Mouse (Mus musculus): ENCODE data around the gene Exoc2. TPM values are rescaled to one million over a fixed set of nuclear protein-coding genes. Genes with fewer than 3 reads are reported as not detected.

Exoc2 gene
- total and polyA plus RNA-seq, 3 experiments, result 22.1 to 26.0 TPM; not detected in 1

DNA sequence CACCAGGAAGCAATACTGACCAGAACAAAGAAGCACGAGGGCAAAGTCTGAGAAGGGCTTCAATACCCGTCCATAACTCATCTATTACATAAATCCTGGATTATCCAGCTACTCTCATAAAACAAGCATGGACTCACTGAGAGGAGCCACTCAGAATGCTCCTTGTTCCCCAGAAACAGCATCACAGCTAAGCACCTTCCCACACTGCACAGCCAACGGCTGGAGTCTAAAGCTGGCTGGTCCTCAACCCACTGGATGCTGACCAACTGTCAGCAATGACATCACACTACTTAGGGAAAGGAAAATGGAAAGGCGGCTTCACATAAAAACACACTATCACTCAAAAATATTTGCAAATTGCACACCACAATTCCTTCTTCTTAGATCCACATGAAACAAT, 5.6 kb downstream of the Exoc2 start:
- Histone ChIP-seq H3K36me3 (ENCODE audit: control insufficient read depth in 1 of 2, insufficient read depth in 2 of 2, low read length in 2 of 2) (peaks cover 0 to 25% of the 10 kb centered on the region in 2 experiments; a peak in 2 of 4 replicates), H3K79me2 (ENCODE audit: control insufficient read depth, insufficient read depth, low read length, poor library complexity) (peaks cover 38% of the 10 kb centered on the region), H3K27ac (ENCODE audit: control insufficient read depth, low read depth, low read length) (no peak overlapping the region), H3K9ac (ENCODE audit: control insufficient read depth, low read depth, low read length, poor library complexity, severe bottlenecking) (no peak overlapping the region), H3K9me3 (replicated peaks; ENCODE audit: insufficient read depth, low read length) (no peaks in the 10 kb centered on the region), H3K4me1 (ENCODE audit: control insufficient read depth in 1 of 2, insufficient read depth in 2 of 2, low read length in 2 of 2) (peaks cover 10 to 16% of the 10 kb centered on the region in 2 experiments), H3K27me3 (ENCODE audit: control insufficient read depth in 1 of 2, insufficient read depth in 2 of 2, low read length in 2 of 2) (no peaks in the 10 kb centered on the region), H3K4me3 (ENCODE audit: control insufficient read depth in 1 of 2, insufficient read depth in 1 of 2, low read depth in 2 of 2, low read length in 2 of 2) (no peak overlapping the region)
- DNase-seq (ENCODE audit: low read depth, low spot score), result no peak
- TF ChIP-seq UBTF (IDR thresholded peaks at IDR 0.05; ENCODE audit: borderline replicate concordance, insufficient read depth, low read depth, low read length) (no peak), ELF1 (IDR thresholded peaks at IDR 0.05; ENCODE audit: low read depth, low read length) (no peak), JUND (IDR thresholded peaks at IDR 0.05; ENCODE audit: low read depth, low read length) (no peak), MAX (IDR thresholded peaks at IDR 0.05; ENCODE audit: low read length) (no peak), CHD1 (IDR thresholded peaks at IDR 0.05; ENCODE audit: low read depth, low read length) (no peak), ZC3H11A (IDR thresholded peaks at IDR 0.05; ENCODE audit: low read depth, low read length) (no peak), MAZ (IDR thresholded peaks at IDR 0.05; ENCODE audit: low read depth, low read length) (no peak), NELFE (IDR thresholded peaks at IDR 0.05; ENCODE audit: low read depth, low read length) (no peak), SIN3A (IDR thresholded peaks at IDR 0.05; ENCODE audit: low read length) (no peak), RCOR1 (IDR thresholded peaks at IDR 0.05; ENCODE audit: low read depth, low read length) (no peak), CHD2 (IDR thresholded peaks at IDR 0.05; ENCODE audit: low read length) (no peak), ZKSCAN1 (IDR thresholded peaks at IDR 0.05; ENCODE audit: low read depth, low read length) (no peak), EP300 (IDR thresholded peaks at IDR 0.05; ENCODE audit: low read depth in 1 of 2, low read length in 2 of 2) (no peak), MXI1 (IDR thresholded peaks at IDR 0.05; ENCODE audit: low read depth, low read length) (no peak), GATA1 (IDR thresholded peaks at IDR 0.05; ENCODE audit: low read depth, low read length) (no peak), KAT2A (conservative IDR thresholded peaks at IDR 0.05; ENCODE audit: low read depth, low read length) (no peak), NRF1 (IDR thresholded peaks at IDR 0.05; ENCODE audit: insufficient read depth, low read depth, low read length, poor library complexity, severe bottlenecking) (no peak), BHLHE40 (IDR thresholded peaks at IDR 0.05; ENCODE audit: borderline replicate concordance, low read depth, low read length) (no peak), E2F4 (IDR thresholded peaks at IDR 0.05; ENCODE audit: borderline replicate concordance, low read depth, low read length) (no peak), MYB (IDR thresholded peaks at IDR 0.05; ENCODE audit: low read depth, low read length) (no peak)

DNA sequence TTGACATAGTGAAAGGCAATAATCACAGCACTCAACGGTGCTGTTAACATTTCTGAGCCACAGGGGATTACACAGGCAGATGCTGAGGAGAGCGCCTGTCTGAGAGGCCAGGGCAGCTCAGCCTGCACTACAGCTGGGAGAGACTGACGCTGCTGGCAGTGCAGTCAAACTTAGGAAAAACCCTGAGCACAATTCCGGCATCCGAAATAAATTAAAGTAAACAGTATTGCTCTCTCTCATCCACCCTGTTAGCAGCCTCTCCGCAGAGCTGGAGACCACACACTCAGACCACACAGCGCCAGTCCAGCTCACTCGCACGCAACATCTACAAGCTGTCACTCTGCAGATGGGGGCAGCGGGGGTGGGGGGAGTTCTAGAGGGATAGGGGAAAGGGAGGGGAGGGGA, 7.4 kb downstream of the Exoc2 start:
- H3K27me3 ChIP-seq (ENCODE audit: control insufficient read depth in 1 of 2, insufficient read depth in 2 of 2, low read length in 2 of 2), result no peaks in the 10 kb centered on the region
- no peak overlapping the region for H3K4me3 ChIP-seq (ENCODE audit: control insufficient read depth in 1 of 2, insufficient read depth in 1 of 2, low read depth in 2 of 2, low read length in 2 of 2)
- no peaks in the 10 kb centered on the region for H3K9me3 ChIP-seq (replicated peaks; ENCODE audit: insufficient read depth, low read length)
- peaks cover 38% of the 10 kb centered on the region for H3K79me2 ChIP-seq (ENCODE audit: control insufficient read depth, insufficient read depth, low read length, poor library complexity)
- TF ChIP-seq NRF1 (IDR thresholded peaks at IDR 0.05; ENCODE audit: insufficient read depth, low read depth, low read length, poor library complexity, severe bottlenecking) (no peak), TCF12 (IDR thresholded peaks at IDR 0.05; ENCODE audit: low read depth, low read length) (no peak), CTCF (IDR thresholded peaks at IDR 0.05 in 2 of 3, conservative IDR thresholded peaks at IDR 0.05 in 1 of 3; ENCODE audit: control insufficient read depth in 1 of 3, insufficient read depth in 1 of 3, low read depth in 2 of 3, low read length in 3 of 3, poor library complexity in 1 of 3, severe bottlenecking in 1 of 3) (no peak), UBTF (IDR thresholded peaks at IDR 0.05; ENCODE audit: borderline replicate concordance, insufficient read depth, low read depth, low read length) (no peak), CHD2 (IDR thresholded peaks at IDR 0.05; ENCODE audit: low read length) (no peak), E2F4 (IDR thresholded peaks at IDR 0.05; ENCODE audit: borderline replicate concordance, low read depth, low read length) (no peak), MEF2A (IDR thresholded peaks at IDR 0.05; ENCODE audit: extremely low read depth, insufficient replicate concordance, low read depth, low read length, poor library complexity, severe bottlenecking) (no peak), SIN3A (IDR thresholded peaks at IDR 0.05; ENCODE audit: low read length) (no peak), MAZ (IDR thresholded peaks at IDR 0.05; ENCODE audit: low read depth, low read length) (no peak), JUND (IDR thresholded peaks at IDR 0.05; ENCODE audit: low read depth, low read length) (no peak), POLR2AphosphoS5 (IDR thresholded peaks at IDR 0.05; ENCODE audit: borderline replicate concordance, low read depth, low read length) (no peak), GABPA (IDR thresholded peaks at IDR 0.05; ENCODE audit: low read depth, low read length) (no peak), MYB (IDR thresholded peaks at IDR 0.05; ENCODE audit: low read depth, low read length) (no peak), HCFC1 (IDR thresholded peaks at IDR 0.05; ENCODE audit: low read depth, low read length) (no peak), USF2 (IDR thresholded peaks at IDR 0.05; ENCODE audit: borderline replicate concordance in 1 of 2, insufficient read depth in 1 of 2, low read depth in 1 of 2, low read length in 2 of 2) (no peak), TAL1 (IDR thresholded peaks at IDR 0.05; ENCODE audit: low read length) (no peak)
- H3K9ac ChIP-seq (ENCODE audit: control insufficient read depth, low read depth, low read length, poor library complexity, severe bottlenecking), result no peak overlapping the region
- H3K4me1 ChIP-seq (ENCODE audit: control insufficient read depth in 1 of 2, insufficient read depth in 2 of 2, low read length in 2 of 2), result peaks cover 8 to 14% of the 10 kb centered on the region in 2 experiments
- no peak for DNase-seq (ENCODE audit: low read depth, low spot score)
- H3K27ac ChIP-seq (ENCODE audit: control insufficient read depth, low read depth, low read length), result no peak overlapping the region
- peaks cover 0 to 17% of the 10 kb centered on the region in 2 experiments; a peak in 2 of 4 replicates for H3K36me3 ChIP-seq (ENCODE audit: control insufficient read depth in 1 of 2, insufficient read depth in 2 of 2, low read length in 2 of 2)
